Mouse (Mus musculus) embryonic fibroblast, embryonic 13.5 days (primary cell): Measurements from ENCODE around the gene Fhit.

ENCODE experiments used
- CTCF ChIP-seq: IDR thresholded peaks from 2 replicates; pipeline ENCODE4 v1.5.1; 2011; ENCODE audit warnings: mild to moderate bottlenecking, control low read depth, low read length, moderate library complexity, borderline replicate concordance; ENCODE audit not compliant: insufficient read depth
- POLR2A ChIP-seq: IDR thresholded peaks from 2 replicates; pipeline ENCODE4 v1.6.1; 2011; ENCODE audit warnings: low read depth, mild to moderate bottlenecking, control low read depth, low read length, moderate library complexity

GRCm38 (mm10) chr14:10679638-10680037 lies 482.2 kb downstream of the Fhit start:
- no peak for TF ChIP-seq CTCF
- TF ChIP-seq POLR2A = no peak
